Mouse (Mus musculus): ENCODE measurements around the gene Bax.

The Bax gene

DNA sequence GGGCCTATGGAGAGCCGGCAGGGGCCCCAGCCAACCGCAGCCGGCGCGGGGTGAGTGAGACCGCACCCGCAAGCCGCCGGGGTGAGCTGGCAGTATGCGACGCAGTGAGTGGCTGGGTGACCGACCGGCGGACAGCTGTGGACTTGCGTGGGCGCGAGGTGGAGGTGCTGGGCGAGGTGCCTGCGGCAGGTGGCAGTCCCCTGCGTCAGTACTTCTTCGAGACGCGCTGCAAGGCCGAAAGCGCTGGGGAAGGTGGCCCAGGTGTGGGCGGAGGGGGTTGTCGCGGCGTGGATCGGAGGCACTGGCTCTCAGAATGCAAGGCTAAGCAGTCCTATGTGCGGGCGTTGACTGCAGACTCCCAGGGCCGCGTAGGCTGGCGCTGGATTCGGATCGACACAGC is 51.1 kb downstream of the Bax start:
- no peak for DNase-seq (ENCODE audit: low spot score)

DNA sequence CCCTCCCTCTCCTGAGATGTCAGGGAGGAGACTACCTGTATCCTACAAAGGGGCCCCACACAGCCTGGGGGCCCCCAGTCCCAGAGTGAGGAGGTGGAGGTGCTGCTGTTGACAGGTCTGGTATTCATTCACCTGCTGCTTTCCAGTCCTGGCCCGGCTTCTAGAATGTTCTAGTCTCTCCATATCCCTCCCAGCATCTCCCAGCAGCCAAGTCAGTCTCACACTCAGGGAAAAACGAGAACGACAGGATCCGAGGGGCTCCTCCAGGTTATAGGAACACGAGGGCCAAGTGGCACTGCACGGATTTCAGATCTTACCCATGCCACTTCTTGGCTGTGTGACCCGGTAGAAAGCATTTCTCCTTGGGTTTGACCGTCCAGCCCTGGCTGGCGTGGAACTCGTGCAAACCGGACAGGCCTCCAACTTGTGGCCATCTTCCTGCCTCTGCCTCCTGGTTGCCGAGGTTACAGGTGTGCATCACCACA is 51.9 kb downstream of the Bax start:
- DNase-seq (ENCODE audit: low spot score) = no peak

DNA sequence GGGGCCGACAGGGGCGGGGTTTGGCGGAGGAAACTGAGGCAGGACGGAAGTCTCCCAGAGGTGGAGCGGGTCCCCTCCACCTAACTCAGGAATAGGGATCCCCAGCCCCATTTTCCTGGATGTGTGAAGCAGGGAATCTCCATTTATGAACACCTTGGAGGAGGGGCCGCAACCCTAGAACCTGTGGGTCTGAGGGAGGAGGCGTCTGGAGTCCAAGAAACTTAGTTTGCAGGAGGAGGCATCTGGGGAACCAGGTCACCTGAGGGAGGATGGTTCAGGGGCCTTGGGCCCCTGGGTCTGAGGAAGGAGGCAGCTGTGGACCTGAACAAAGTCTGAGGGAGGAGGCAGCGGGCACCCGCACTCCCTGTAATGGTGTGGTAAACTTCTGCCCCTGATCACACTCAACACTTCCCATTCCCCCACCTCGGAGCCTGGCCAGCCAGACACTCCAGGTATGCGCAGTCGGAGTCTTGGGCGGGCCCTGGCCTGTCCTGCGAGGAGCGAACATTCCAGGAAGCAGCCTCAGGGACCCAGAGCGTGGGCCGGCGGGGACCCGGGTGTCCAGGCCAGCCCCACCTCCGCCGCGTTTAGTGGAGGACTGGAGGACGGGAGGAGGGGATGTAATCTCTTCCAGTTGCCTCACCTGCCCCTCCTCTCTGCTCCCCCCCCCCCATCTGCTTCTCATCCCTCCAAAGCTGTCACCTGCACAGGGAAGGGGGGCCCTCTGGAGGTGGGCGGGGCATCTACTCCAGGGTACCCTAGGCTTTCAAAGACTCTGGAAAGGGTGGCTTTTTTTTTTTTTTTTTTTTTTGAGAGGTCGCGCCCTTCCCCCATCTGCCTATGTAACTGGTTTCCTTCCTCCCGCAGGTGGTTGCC is 52.6 kb downstream of the Bax start:
- DNase-seq (ENCODE audit: low spot score) = peak; percentile 64

DNA sequence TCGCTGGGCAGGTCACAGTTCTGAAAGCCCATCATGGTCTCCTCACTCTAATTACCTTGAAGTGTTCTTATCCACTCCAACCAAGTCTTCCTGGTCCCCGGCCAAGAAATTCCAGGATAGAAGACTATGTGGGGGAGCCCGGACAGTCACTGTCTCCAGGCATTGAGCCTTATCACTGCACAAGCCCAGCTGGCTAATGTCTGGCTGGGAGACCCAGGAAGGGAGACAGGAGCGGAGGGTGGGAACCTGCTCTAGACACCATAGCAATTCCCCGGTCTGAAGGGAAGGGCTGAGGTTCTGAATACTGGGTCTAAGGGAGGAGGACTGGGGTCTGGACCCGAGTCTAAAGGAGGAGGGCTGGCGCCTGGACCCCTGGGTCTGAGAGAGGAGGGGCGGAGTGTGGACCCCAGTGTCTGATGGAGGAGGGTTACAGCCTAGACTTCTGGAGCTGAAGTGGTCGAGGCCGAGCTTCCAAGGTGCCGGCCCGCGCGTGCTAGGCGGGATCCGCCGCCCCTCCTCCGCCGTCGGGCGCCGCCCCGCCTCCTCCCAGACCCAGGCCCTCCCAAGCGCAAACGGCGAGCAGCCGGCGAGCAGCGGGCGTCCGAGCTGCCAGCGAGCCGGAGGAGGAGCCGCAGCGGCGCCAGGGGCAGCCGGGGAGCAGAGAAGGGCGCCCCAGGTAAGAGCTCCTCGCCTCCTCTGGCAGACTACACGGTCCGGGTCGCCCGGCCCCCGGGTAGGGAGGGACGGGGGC is 53.4 kb downstream of the Bax start, which contains the start of gene Ntf5:
Ntf5 (plus strand) TSS at position 583 of the 751 bp plus-strand sequence.
- DNase-seq (ENCODE audit: low spot score) = peak; percentile 88

DNA sequence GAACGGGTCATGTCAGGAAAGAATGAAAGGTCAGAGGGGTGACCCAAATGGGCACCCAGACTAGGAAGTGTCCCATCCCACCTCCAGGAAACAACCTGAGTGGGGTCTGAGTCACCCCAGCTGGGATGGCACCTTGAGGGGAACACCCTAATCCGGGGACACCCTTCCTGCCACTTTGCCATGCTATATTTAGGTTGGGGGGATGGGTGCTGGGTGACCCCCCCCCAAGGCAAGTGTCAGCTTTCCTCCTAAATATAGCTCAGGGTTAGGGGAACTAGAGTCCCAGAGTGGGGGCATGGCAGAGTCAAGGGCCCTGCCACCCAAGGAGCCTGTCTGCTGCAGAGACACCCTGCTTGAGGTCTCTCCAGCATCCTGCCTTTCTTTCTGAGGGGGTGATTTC is 54.3 kb downstream of the Bax start:
- no peak for DNase-seq (ENCODE audit: low spot score)

All from testis, postnatal 10 days (tissue).